Mouse (Mus musculus): ENCODE measurements around the gene Mrpl37.

- TF ChIP-seq CTCF (IDR thresholded peaks at IDR 0.05; ENCODE audit: low read depth) (no peak), EP300 (IDR thresholded peaks at IDR 0.05; ENCODE audit: low read depth) (no peak)
Observed at GRCm38 (mm10) chr4:107018521-107018920, 48.1 kb downstream of the Mrpl37 start.
